Mouse (Mus musculus) gonadal fat pad, adult 2 months (tissue): ENCODE measurements around the gene P3h4. TPM values are rescaled to one million over a fixed set of nuclear protein-coding genes. Genes with fewer than 3 reads are reported as not detected.

Source experiments
- DNase-seq: peaks from one replicate; pipeline ENCODE4 v3.0.0-alpha.2; 2012; ENCODE audit warnings: low read depth
- polyA plus RNA-seq: library from polyadenylated mRNA; depleted of rRNA; stranded (reverse); fragments of >200 nt; gene quantifications from 2 replicates; pipeline ENCODE4 v1.2.3, GENCODE M21; 2012

Gene P3h4
- polyA plus RNA-seq, 1 experiment: 35.4 TPM

GRCm38 (mm10) chr11:100392958-100393357 is 21.7 kb downstream of the P3h4 start:
- DNase-seq: no peak

GRCm38 (mm10) chr11:100391884-100392345 is 22.7 kb downstream of the P3h4 start:
- no peak for DNase-seq

GRCm38 (mm10) chr11:100391081-100391883 is 23.4 kb downstream of the P3h4 start:
- no peak for DNase-seq

- no peak for DNase-seq
These were observed 24.6 kb downstream of the P3h4 start for GRCm38 (mm10) chr11:100389931-100390445.

- no peak for DNase-seq
These were observed 26.0 kb downstream of the P3h4 start for GRCm38 (mm10) chr11:100388588-100388987.

GRCm38 (mm10) chr11:100387589-100388375 is 26.9 kb downstream of the P3h4 start:
- DNase-seq: no peak

- DNase-seq: no peak
These were observed 27.5 kb downstream of the P3h4 start for GRCm38 (mm10) chr11:100387111-100387510.

GRCm38 (mm10) chr11:100386586-100386985 is 28.1 kb downstream of the P3h4 start:
- DNase-seq: no peak

- no peak for DNase-seq
These were observed 29.6 kb downstream of the P3h4 start for GRCm38 (mm10) chr11:100385016-100385415.

GRCm38 (mm10) chr11:100382682-100383081 is 32.0 kb downstream of the P3h4 start:
- no peak for DNase-seq

- DNase-seq: no peak
These were observed 35.3 kb downstream of the P3h4 start for GRCm38 (mm10) chr11:100379311-100379710.

- no peak for DNase-seq
These were observed 36.2 kb downstream of the P3h4 start for GRCm38 (mm10) chr11:100378446-100378845.

GRCm38 (mm10) chr11:100377989-100378388 is 36.6 kb downstream of the P3h4 start:
- DNase-seq: no peak

GRCm38 (mm10) chr11:100376746-100377389 is 37.8 kb downstream of the P3h4 start:
- DNase-seq: no peak

GRCm38 (mm10) chr11:100376005-100376404 is 38.6 kb downstream of the P3h4 start:
- no peak for DNase-seq

- DNase-seq: no peak
These were observed 39.5 kb downstream of the P3h4 start for GRCm38 (mm10) chr11:100375127-100375526.

GRCm38 (mm10) chr11:100371981-100372558 is 42.6 kb downstream of the P3h4 start:
- no peak for DNase-seq

- DNase-seq: no peak
These were observed 44.8 kb downstream of the P3h4 start for GRCm38 (mm10) chr11:100369822-100370221.

GRCm38 (mm10) chr11:100369145-100369544 is 45.5 kb downstream of the P3h4 start:
- DNase-seq: no peak

- DNase-seq: no peak
These were observed 51.6 kb downstream of the P3h4 start for GRCm38 (mm10) chr11:100362979-100363562.
